Mouse (Mus musculus): ENCODE data around the gene Noc4l.

Gene Noc4l

GRCm38 (mm10) chr5:110608336-110608735 is 44.9 kb downstream of the Noc4l start:
- no peak for DNase-seq

DNA sequence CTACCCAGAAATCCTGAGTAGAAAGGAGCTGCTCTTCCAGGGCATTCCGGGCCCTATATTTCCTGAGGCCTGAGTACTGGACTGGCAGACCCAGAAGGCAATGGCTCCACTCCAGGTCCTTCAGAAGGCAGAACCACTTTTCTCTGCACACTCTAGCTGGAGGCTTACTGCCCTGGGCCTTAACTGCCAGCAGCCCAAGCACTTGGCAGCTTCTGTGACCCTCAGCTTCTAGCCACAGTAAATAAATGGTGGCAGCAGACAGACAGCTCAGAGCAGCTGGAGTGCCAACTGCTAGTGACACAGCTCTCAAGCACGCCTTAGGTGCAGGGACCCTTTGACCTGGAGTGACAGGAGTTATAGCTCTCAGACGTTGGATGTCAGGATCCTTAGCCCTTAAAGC is 45.5 kb downstream of the Noc4l start:
- DNase-seq = no peak

- no peak for DNase-seq
Measured at GRCm38 (mm10) chr5:110605531-110606221, 47.5 kb downstream of the Noc4l start.

DNA sequence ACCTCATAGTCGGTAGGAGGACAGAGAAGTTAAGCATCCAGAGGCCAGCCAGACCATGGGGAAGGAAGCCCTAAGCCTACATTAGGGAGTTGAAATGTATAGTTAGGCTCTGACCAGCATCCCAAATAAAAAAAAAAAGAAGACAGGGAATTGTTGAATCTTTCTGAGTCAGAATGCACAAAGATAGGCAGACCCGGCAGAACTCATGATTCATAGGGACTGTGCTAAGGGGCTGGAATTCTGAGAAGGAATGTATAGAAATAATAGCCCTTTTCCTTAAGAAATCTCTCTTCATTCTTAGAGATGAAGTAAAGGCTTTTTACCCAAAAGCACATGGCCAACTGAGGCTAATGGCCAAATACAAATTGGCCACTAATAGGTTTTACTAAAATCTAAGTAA is 48.9 kb downstream of the Noc4l start:
- DNase-seq = no peak

- DNase-seq = no peak
Measured at GRCm38 (mm10) chr5:110603016-110603685, 50.1 kb downstream of the Noc4l start.
